Mouse (Mus musculus) forebrain, postnatal 0 days (tissue): ENCODE measurements around the gene Cstad. TPM values are rescaled to one million over a fixed set of nuclear protein-coding genes. Genes with fewer than 3 reads are reported as not detected.

Experiments
- ATAC-seq: fragments of 200-750 bp; cut with Nextera tagmentation; 2 replicates; pipeline ENCODE4 v1.8.0; 2017; ENCODE audit warnings: mild to moderate bottlenecking, moderate library complexity
- DNase-seq: peaks from one replicate; pipeline ENCODE4 v3.0.0-alpha.2; 2015
- H3K27ac ChIP-seq: fragments of 300-500 bp; sonication (generic); 2 replicates; pipeline ENCODE4 v1.5.1; 2014; ENCODE audit warnings: low read depth, mild to moderate bottlenecking, antibody characterized with exemption, low read length, moderate library complexity, mixed read lengths
- H3K27me3 ChIP-seq: fragments of 300-500 bp; sonication (generic); 2 replicates; pipeline ENCODE4 v1.6.1; 2014; ENCODE audit warnings: mild to moderate bottlenecking, low read length, mixed read lengths; ENCODE audit not compliant: insufficient read depth
- H3K36me3 ChIP-seq: fragments of 300-500 bp; sonication (generic); 2 replicates; pipeline ENCODE4 v1.6.1; 2014; ENCODE audit warnings: mild to moderate bottlenecking, moderate library complexity; ENCODE audit not compliant: insufficient read depth
- H3K4me1 ChIP-seq: fragments of 300-500 bp; sonication (generic); 2 replicates; pipeline ENCODE4 v1.6.1; 2014; ENCODE audit warnings: antibody characterized with exemption; ENCODE audit not compliant: insufficient read depth
- H3K4me2 ChIP-seq: fragments of 300-500 bp; sonication (generic); 2 replicates; pipeline ENCODE4 v1.6.1; 2014; ENCODE audit warnings: low read depth, mild to moderate bottlenecking, moderate library complexity
- H3K4me3 ChIP-seq: fragments of 300-500 bp; sonication (generic); 2 replicates; pipeline ENCODE4 v1.5.1; 2014; ENCODE audit warnings: low read depth, low read length, mixed read lengths
- H3K9ac ChIP-seq: fragments of 300-500 bp; sonication (generic); 2 replicates; pipeline ENCODE4 v1.6.1; 2014; ENCODE audit warnings: mild to moderate bottlenecking
- H3K9me3 ChIP-seq: fragments of 300-500 bp; sonication (generic); 2 replicates; pipeline ENCODE4 v1.6.1; 2016; ENCODE audit warnings: low read length
- CTCF ChIP-seq: sonication (generic); IDR thresholded peaks from 2 replicates; pipeline ENCODE4 v1.5.1; 2016; ENCODE audit warnings: antibody characterized with exemption, control low read depth, low read depth
- WGBS: fragments of 180-500 bp; shearing (Covaris S2); extraction: QIAGEN DNeasy Blood & Tissue Kit; methylation state at CpG from one replicate; pipeline ENCODE4 v1.1.7; 2014; 5-methylcytosine and 5-hydroxymethylcytosine counted together
- polyA plus RNA-seq: library from polyadenylated mRNA; unstranded; fragments of >200 nt; fragmentation: Nextera tagmentation; extraction: Ambion mirVana; gene quantifications from 2 replicates; pipeline ENCODE4 v1.2.1, GENCODE M21; 2015
- total RNA-seq: library from RNA; depleted of rRNA; stranded (reverse); fragments of >200 nt; gene quantifications from 2 replicates; pipeline ENCODE4 v1.2.3, GENCODE M21; 2014

The Cstad gene
- total and polyA plus RNA-seq, 2 experiments from 2014 or later = 1.2 to 4.1 TPM

- Histone ChIP-seq H3K4me1 (peaks cover 11% of the 10 kb centered on the region), H3K9me3 (no peaks in the 10 kb centered on the region), H3K9ac (peak overlapping the region; percentile 31), H3K27ac (peak overlapping the region; percentile 84), H3K36me3 (no peaks in the 10 kb centered on the region), H3K4me3 (peak overlapping the region; percentile 13; the same call in 1 of the 2 replicates), H3K27me3 (no peaks in the 10 kb centered on the region), H3K4me2 (peak overlapping the region; percentile 41)
- 30% methylated on average over 9 of the region's 9 CpGs for WGBS
- DNase-seq (peak; percentile 38), ATAC-seq (peak; percentile 47)
- TF ChIP-seq CTCF = no peak
Observed at GRCm38 (mm10) chr2:30614151-30614923, 19.5 kb downstream of the Cstad start.

- Histone ChIP-seq H3K4me1 (peaks cover 11% of the 10 kb centered on the region), H3K27ac (no peak overlapping the region), H3K9me3 (no peaks in the 10 kb centered on the region), H3K9ac (no peak overlapping the region), H3K36me3 (no peaks in the 10 kb centered on the region), H3K4me3 (no peak overlapping the region), H3K4me2 (no peak overlapping the region), H3K27me3 (no peaks in the 10 kb centered on the region)
- ATAC-seq = no peak
- no peak for DNase-seq
- TF ChIP-seq CTCF = no peak
- WGBS = 81% methylated on average over 2 of the region's 2 CpGs
Observed at GRCm38 (mm10) chr2:30615869-30616268, 21.0 kb downstream of the Cstad start.

GRCm38 (mm10) chr2:30616464-30616863, 21.6 kb downstream of the Cstad start:
- no peaks in the 10 kb centered on the region for H3K27me3 ChIP-seq
- no peak overlapping the region for H3K9ac ChIP-seq
- H3K4me2 ChIP-seq = no peak overlapping the region
- 70% methylated on average over 6 of the region's 6 CpGs for WGBS
- ATAC-seq = no peak
- H3K4me1 ChIP-seq = peaks cover 11% of the 10 kb centered on the region
- H3K36me3 ChIP-seq = no peaks in the 10 kb centered on the region
- H3K9me3 ChIP-seq = no peaks in the 10 kb centered on the region
- no peak overlapping the region for H3K4me3 ChIP-seq
- no peak overlapping the region for H3K27ac ChIP-seq
- no peak for DNase-seq
- no peak for TF ChIP-seq CTCF

- no peak overlapping the region for H3K4me3 ChIP-seq
- peaks cover 11% of the 10 kb centered on the region for H3K4me1 ChIP-seq
- DNase-seq = no peak
- H3K27me3 ChIP-seq = no peaks in the 10 kb centered on the region
- H3K9ac ChIP-seq = no peak overlapping the region
- H3K36me3 ChIP-seq = no peaks in the 10 kb centered on the region
- WGBS = 66% methylated on average over 6 of the region's 6 CpGs
- no peak overlapping the region for H3K4me2 ChIP-seq
- TF ChIP-seq CTCF = no peak
- ATAC-seq = no peak
- no peaks in the 10 kb centered on the region for H3K9me3 ChIP-seq
- H3K27ac ChIP-seq = no peak overlapping the region
Observed at GRCm38 (mm10) chr2:30618487-30619248, 23.8 kb downstream of the Cstad start.

- no peaks in the 10 kb centered on the region for H3K36me3 ChIP-seq
- H3K9ac ChIP-seq = no peak overlapping the region
- no peak overlapping the region for H3K27ac ChIP-seq
- no peak overlapping the region for H3K4me2 ChIP-seq
- H3K9me3 ChIP-seq = no peaks in the 10 kb centered on the region
- no peak overlapping the region for H3K4me3 ChIP-seq
- no peaks in the 10 kb centered on the region for H3K27me3 ChIP-seq
- 0 out of 2 replicates have a peak, but pooled peaks cover 9% of the 10 kb centered on the region for H3K4me1 ChIP-seq
- 80% methylated on average over 10 of the region's 10 CpGs for WGBS
- DNase-seq (no peak), ATAC-seq (no peak)
- TF ChIP-seq CTCF = no peak
Observed at GRCm38 (mm10) chr2:30623873-30624272, 29.0 kb downstream of the Cstad start.

GRCm38 (mm10) chr2:30625296-30625826, 30.5 kb downstream of the Cstad start:
- Histone ChIP-seq H3K4me1 (peaks cover 15% of the 10 kb centered on the region; the same call in 1 of the 2 replicates), H3K36me3 (no peaks in the 10 kb centered on the region), H3K9me3 (no peaks in the 10 kb centered on the region), H3K4me3 (no peak overlapping the region), H3K27ac (no peak overlapping the region), H3K4me2 (no peak overlapping the region), H3K9ac (no peak overlapping the region), H3K27me3 (no peaks in the 10 kb centered on the region)
- no peak for TF ChIP-seq CTCF
- DNase-seq = no peak
- WGBS = 74% methylated on average over 6 of the region's 6 CpGs
- ATAC-seq = no peak
